Mouse (Mus musculus): Measurements from ENCODE around the gene Fam122c.

DNA sequence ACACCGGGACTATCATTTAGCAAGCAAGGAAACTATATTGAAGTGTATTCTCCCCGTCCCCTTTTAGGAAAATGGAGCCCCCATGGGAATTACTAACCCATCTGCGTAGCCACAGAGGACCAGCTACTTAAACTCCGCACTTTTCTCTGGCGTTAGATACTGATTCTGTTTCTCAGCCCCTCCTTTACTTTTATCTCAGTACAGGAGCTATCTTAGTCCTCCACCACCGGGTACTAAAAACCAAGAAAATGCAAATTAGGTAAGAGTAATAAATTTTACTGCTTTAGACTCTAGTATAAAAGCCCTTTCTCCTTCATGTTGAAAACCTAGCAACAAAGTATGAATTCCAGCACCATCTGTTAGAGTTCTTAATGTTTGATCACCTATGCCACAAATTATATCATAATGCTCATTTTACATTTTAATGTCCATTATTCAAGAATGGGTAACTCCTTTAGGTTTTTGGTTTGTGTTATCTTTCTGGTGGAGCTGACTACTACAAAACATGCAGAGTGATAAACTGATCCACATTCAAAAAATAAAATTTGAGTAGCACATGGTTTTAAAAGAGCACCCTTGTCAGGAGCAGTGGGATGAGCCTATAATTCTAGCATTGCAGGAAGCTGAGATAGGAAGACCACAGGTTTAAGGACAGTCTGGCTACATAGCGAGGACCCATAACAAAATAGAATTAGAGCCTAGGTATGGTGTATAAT is 91.6 kb downstream of the Fam122c start:
- TF ChIP-seq CTCF (IDR thresholded peaks at IDR 0.05; ENCODE audit: low read depth) (no peak), EP300 (IDR thresholded peaks at IDR 0.05; ENCODE audit: low read depth) (no peak)

Data from heart, postnatal 0 days (tissue).